Mouse (Mus musculus) v-Abl transformed pro-B cells (cell line): ENCODE results near the gene S100z.

Source experiments
- in situ Hi-C, 2 experiments: fragments of 400-800 bp; cut with MboI; formaldehyde crosslinking; loops; one replicate each; pipeline ENCODE4 v1.15.1; 2025; ENCODE audit not compliant: unreplicated experiment in 2 of 2

The S100z gene

GRCm38 (mm10) chr13:95450636-95451210 lies 27.8 kb downstream of the S100z start:
- in situ Hi-C loops, result no loop called here

GRCm38 (mm10) chr13:95449730-95450129 lies 28.8 kb downstream of the S100z start:
- in situ Hi-C loops, result no loop called here

- in situ Hi-C loops, result no loop called here
Observed at GRCm38 (mm10) chr13:95444824-95445223, 33.7 kb downstream of the S100z start, which contains the start of gene Crhbp. TSS of gene Crhbp (minus strand) at chr13:95444924.

GRCm38 (mm10) chr13:95444291-95444690 lies 34.2 kb downstream of the S100z start:
- in situ Hi-C loops, result no loop called here

DNA sequence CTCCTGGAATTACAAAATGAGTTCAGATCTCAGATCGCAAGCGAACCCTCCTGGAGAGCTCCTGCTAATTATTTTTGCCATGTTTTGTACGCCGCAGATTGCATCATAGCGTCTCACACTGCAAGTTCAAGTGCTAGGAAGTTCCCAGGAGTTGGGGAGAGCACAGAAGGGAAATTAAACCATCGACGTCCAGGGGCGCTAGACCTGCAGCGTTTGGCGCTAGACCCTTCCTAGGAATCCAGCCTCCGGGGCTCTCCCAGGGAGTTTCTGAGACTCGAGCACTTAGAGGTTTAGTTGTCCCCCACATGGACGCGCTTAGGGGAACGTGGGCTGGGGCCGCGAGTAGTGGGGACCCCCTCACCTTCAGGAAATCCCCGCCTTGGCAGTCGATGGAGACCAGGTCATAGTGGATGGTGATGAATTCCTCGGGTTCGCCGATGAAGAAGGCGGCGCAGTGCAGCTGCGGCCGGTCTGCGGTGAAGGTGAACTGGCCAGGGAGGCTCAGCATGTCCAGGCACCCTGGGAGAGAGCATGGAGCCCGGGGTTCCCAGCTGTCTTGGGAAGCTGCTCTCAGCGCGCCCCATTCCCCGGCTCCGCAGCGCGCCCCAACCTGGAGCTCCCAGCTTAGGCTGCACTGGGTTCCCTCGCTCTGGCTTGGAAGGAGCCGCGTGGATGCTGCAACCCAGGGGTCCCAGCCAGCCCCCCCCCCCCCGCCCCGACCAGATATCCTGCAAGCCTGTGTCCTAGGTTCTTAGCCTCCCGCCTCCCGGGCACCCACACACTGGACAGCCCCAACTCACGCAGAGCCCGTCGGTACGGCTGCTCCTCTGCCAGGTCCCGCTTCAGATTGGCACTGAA lies 34.9 kb downstream of the S100z start:
- in situ Hi-C loops, result no loop called here

GRCm38 (mm10) chr13:95442901-95443300 lies 35.6 kb downstream of the S100z start:
- in situ Hi-C loops, result no loop called here

DNA sequence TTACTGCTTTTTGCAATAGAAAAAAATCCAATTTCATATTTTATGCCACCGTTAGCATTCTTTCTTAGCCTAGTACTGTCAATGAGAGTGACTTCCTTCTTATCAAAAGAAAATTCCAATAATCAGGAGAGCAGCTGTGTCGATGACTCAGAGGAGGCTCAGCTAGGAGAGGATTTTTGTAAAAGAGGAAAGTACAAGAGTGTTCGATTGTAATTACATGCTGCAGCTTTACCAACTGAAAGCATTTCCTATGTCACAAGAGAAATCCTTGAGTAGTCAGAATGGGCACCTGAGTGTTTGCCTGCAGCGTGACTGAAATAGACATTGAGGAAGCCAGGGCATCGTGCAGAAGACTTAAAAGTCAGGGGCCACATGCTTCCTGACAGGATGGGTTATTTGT lies 39.0 kb downstream of the S100z start:
- in situ Hi-C loops, result no loop called here

DNA sequence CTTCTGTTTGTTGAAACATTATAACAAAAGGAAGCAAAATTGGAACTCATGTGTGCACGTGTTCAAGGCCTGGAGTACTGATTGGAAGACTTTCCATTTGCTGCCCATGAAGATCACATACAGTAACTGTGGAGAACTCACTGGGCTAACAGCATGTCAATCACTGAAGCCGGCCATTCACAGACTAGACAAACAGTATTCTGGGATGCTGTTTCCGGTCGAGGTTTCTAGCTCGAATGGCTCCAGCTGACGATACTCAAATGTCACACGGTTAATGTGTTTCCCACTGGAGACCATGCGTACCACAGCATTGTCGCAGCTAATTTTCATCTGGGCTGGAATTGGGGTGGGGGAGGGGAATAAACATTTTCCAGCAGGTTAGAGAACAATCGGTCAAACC lies 46.8 kb downstream of the S100z start:
- in situ Hi-C loops, result no loop called here

DNA sequence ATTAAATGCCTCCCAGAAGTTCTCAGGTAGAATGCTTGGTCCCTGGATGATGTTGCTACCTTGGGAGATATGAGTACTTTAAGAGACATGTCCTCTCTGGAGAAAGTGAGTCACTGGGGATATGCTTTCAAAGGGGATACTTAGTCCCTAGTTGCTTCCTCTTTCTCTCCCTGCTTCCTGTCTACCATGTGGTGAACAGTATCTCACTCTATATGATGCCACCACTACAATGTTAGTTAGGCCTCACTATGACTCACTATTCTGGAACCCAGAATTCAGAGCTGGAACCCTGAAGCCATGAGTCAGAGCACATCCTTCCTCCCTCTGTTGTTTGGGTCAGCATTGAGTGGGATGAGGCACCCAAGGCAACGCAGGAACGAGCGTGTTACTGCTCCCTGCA lies 51.0 kb downstream of the S100z start:
- in situ Hi-C loops, result no loop called here
